Mouse (Mus musculus): ENCODE measurements at regions not wholly inside any gene's neighbourhood (a gene's known extent, or its start where the extent isn't known, plus 50 kb on each side); places are given as distances from the start of the nearest gene placed in this dataset.
"Not testable (repeated sequence)": the region's sequence is repeated elsewhere in the genome, so short reads cannot be mapped to it uniquely, and the experiment has no call there.

GRCm38 (mm10) chr11:14943036-14943435 lies 344.0 kb downstream of the Pom121l12 start:
- peak in 1 of 2 experiments; percentile 37 for DNase-seq (ENCODE audit: inconsistent age in 2 of 2, low spot score in 1 of 2)

DNA sequence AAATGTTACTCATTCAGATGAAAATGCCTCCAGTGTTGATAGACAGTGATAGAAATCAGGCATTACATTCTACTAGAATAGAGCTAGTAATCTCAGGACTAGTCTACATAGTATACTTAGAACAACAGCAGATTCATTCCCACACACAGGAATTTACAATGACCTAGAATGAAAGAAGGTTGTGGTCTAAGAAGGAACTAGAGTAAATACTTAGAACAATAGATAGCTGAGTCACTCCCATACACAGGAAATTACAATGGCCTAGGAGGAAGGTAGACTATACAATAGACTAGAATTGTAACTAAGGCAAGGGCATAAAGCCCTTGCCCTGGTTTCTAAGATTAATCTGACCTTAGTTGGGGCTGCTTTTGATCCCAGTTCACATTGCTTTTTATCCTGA lies 344.4 kb downstream of the Pom121l12 start:
- DNase-seq (ENCODE audit: inconsistent age in 2 of 2, low spot score in 1 of 2) = not testable (repeated sequence)

- no peak for DNase-seq (ENCODE audit: inconsistent age in 2 of 2, low spot score in 1 of 2)
Observed at GRCm38 (mm10) chr11:14957650-14958049, 358.6 kb downstream of the Pom121l12 start.

GRCm38 (mm10) chr11:14958689-14959088 lies 359.6 kb downstream of the Pom121l12 start:
- DNase-seq (ENCODE audit: inconsistent age in 2 of 2, low spot score in 1 of 2) = no peak
